Mouse (Mus musculus) hematopoietic multipotent progenitor cell, adult 10-12 weeks (in vitro differentiated cells): ENCODE measurements around the gene Clnk. TPM values are rescaled to one million over a fixed set of nuclear protein-coding genes. Genes with fewer than 3 reads are reported as not detected.

Source experiments
- polyA plus RNA-seq: library from polyadenylated mRNA; stranded (reverse); fragments of >175 nt; gene quantifications from 2 replicates; pipeline ENCODE4 v1.2.3, GENCODE M21; 2012; ENCODE audit warnings: low replicate concordance

Clnk gene
- 0.36 and 0.42 TPM in 2 replicates for polyA plus RNA-seq

DNA sequence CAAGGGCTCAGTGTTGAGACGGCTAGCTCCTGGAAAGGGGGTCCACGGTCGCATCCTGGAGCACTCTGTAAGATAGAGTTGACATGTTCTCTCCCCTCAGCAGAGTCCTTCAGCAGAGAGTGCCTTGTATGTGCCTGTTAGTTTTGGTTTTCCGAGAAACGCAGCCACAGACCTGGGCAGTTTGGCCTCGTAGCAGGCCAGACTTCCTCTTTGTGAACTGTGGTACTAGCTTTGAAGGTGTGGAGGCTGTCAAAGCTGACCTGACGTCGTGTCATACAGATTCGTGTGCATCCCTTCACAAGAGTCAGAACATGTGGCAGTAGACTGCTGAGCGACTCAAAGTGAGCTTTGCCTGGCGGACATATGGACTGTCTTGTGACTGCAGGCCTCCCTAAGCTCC is at the start of gene Clnk:
Clnk (minus strand) TSS at position 191 of the 400 bp plus-strand sequence.

GRCm38 (mm10) chr5:38684164-38684911 is 192.3 kb downstream of the Clnk start, which contains the start of gene Zfp518b:
TSS of gene Zfp518b (minus strand) at chr5:38684826.

Other genes with a start within 250 kb of the Clnk start
- gene Zfp518b, start 192.0 kb downstream of the Clnk start, polyA plus RNA-seq, result 1.1 and 2.8 TPM in 2 replicates